Mouse (Mus musculus) CD4-positive naive resting alpha-beta T cell, adult 57 days (primary cell): ENCODE data around the gene Mrpl58. TPM values are rescaled to one million over a fixed set of nuclear protein-coding genes. Genes with fewer than 3 reads are reported as not detected.

Source experiments
- total RNA-seq: library from RNA; stranded (reverse); gene quantifications from one replicate; pipeline ENCODE4 v1.2.4, GENCODE M21; 2023

Gene Mrpl58
- 120 TPM for total RNA-seq

DNA sequence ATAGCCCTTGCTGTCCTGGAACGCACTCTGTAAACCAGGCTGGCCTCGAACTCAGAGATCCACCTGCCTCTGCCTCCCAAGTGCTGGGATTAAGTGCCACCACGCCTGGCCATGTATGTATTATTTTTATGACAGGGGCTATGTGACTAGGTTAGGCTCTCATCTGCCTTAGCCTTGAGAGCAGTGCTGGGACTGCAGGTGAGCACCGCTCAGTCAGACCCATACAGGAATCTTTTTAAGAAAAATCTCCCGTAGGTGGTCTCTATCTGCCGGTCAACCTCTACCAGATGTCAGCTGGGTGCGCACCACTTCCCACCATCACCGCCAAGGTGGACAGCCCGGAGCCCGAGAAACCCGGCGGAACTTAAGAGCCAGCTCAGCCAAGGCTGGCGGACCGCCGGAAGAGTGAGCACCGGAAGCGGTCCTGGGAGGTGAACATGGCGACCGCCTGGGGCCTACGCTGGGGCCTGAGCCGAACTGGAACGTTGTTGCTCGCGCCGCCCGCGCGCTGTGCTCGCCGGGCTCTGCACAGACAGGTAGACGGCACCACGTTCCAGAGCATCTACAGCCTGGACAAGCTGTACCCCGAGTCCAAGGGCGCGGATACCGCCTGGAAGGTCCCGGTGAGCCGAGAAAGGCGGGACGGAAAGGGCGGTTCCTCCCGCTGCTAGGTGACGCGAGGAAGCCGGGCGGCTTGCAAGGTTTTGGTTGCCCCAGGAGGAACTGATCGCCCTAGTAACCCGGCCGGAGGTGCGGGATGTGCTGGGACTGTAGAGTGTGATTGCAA is at the start of gene Mrpl58:
TSS of gene Mrpl58 (plus strand) at position 415 of the 787 bp plus-strand sequence.

DNA sequence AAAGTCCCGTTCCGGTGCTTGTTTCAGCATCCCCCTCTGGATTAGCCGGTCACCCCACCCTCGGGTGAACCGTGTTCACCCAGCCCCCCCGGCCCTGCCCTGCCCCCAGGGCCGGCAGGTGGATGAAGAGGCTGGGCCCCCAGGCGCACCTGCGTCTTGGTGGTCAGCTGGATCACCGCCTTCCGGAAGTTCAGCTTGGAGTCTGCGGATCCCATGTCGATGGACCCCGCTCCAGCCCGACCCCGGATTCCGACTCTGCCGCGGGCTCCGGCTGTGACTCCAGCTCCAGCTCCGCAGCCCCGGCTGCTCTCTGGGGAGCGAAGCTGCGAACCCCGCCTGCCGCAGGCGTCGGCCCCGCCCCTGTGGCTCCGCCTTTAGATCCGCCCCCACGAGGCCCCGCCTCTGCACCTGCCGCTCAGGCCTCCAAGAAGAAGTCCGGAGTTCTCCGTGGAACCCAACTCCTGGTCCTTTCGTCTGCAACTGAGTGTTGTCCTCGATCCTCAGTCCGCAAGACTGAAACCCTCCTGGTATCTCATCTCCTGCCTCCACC is 36.1 kb upstream of the Mrpl58 start, which contains the start of gene Hid1:
TSS of gene Hid1 (minus strand) at position 362 of the 550 bp plus-strand sequence.

DNA sequence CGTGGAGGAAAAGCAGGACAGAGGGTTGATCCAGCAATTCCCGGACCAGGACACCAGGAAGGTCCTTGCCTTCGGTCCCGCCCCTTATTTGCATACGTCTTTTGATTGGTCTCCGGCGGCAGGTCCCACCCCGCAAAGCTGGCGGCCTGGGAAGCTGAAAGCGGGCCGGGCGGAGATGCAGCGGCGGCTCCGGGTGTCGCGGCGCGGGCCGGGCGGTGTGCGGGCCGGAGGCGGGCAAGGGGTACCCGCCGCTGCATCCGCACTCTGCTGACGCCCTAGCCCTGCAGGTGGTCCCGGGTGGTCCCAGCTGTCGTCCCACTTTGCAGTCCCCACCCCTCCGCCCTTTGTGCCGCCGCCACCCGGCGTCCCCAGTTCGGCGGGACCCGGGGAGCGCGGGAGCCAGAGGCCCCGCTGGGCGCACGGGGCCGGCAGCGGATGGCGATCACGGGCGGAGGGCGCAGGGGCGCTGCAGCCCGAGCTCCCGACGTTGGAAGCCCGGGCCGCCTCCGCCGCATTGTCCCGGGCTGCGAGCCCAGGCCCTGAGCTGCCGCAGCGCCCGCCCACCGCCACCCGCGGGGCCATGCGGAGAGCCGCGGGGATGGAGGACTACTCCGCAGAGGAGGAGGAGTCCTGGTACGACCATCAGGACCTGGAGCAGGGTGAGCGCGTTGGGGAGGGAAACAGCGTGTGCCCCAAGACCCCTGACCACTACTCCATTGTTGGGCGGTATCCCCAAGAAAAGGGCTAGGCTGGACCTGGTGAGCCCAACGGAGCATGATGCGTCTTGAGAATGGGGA is 21.6 kb upstream of the Mrpl58 start, which contains the start of gene Cdr2l:
TSS of gene Cdr2l (plus strand) at position 174 of the 797 bp plus-strand sequence.

DNA sequence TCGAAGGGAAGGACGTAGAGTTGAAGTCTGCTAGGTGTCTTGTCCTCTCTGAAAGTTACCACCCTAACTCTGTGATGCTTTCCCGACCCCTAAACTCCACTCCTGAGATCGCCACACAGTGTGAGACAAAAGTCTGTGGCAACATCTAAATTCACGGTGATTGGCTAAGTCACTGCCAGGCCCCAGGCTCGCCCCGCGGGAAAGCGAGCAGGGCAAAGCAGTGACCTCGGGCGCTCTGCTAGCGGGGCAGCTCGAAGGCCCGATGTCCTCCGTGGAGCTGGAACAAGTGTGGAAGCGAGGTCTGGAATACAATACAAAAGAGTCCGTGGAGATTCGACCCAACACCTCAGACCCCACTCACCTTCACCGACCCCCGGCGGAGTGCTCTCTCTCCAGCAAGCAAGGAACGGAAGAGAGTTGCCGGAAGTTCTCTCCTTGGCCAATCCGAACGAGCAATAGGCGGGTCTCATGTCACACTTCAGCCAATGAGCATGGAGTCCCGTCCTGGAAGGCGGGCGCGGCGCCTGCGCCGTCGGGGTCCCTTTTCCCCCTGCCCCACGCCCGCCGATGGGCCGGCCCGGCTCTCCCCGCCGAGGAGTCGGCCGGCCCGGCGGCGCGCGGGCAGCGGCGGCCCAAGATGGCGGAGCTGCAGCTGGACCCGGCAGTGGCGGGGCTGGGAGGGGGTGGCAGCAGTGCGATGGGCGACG is 16.1 kb downstream of the Mrpl58 start, which contains the start of the genes Atp5h and Kctd2:
TSS of gene Atp5h (minus strand) at position 432 of the 707 bp plus-strand sequence.
TSS of gene Kctd2 (plus strand) at position 598 of the 707 bp plus-strand sequence.

DNA sequence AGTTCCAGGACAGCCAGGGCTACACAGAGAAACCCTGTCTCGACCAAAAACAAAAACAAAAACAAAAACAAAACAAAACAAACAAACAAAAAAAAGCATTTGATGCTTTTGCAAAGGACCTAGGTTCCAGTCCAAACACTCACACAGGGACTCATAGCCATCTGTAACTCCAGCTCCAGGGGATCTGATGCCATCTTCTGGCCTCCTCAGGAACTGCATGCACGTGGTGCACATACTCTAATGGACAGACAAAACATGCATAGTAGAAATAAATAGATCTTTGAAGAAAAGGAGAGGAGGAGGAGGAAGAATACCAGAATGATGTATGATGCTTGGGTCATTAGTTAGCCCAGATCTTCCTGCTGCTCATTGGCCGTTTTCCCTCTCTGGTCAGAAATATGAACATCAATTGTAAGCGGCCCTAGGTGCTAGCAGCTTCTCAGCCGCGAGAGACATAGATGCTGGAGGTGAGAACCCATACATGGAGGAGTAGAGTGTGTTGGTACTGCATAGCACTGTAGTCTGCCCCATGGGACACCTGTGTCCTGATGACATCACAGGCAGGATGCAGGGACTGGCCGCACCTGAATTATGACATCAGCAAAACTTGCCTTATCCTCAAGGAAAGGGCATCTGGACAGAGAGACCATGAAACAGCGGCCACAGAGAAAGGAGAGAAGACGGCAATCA is 36.5 kb downstream of the Mrpl58 start, which contains the start of gene Trim80:
TSS of gene Trim80 (plus strand) at position 640 of the 690 bp plus-strand sequence.

Other genes starting within 250 kb of the Mrpl58 start
- gene Slc9a3r1, start 240.4 kb upstream of the Mrpl58 start, total RNA-seq, result 202 TPM
- 11.1 TPM for gene Tmem104, start 216.3 kb upstream of the Mrpl58 start, total RNA-seq
- 7.2 TPM for gene Nat9, start 215.9 kb upstream of the Mrpl58 start, total RNA-seq
- gene Grin2c, start 136.5 kb upstream of the Mrpl58 start, total RNA-seq, result 0.21 TPM
- 22.9 TPM for gene Fdxr, start 126.7 kb upstream of the Mrpl58 start, total RNA-seq
- gene Fads6, start 106.1 kb upstream of the Mrpl58 start, total RNA-seq, result 2.3 TPM
- not detected for gene Otop2, start 96.6 kb upstream of the Mrpl58 start, total RNA-seq
- gene Ush1g, start 81.7 kb upstream of the Mrpl58 start, total RNA-seq, result not detected
- not detected for gene Otop3, start 69.0 kb upstream of the Mrpl58 start, total RNA-seq
- gene Hid1, start 36.0 kb upstream of the Mrpl58 start, total RNA-seq, result 33.8 TPM
- gene Cdr2l, start 21.8 kb upstream of the Mrpl58 start, total RNA-seq, result 1.2 TPM
- gene Atp5h, start 16.2 kb downstream of the Mrpl58 start, total RNA-seq, result 235 TPM
- gene Kctd2, start 16.4 kb downstream of the Mrpl58 start, total RNA-seq, result 51.3 TPM
- 0.30 TPM for gene Trim80, start 36.8 kb downstream of the Mrpl58 start, total RNA-seq
- gene Slc16a5, start 58.7 kb downstream of the Mrpl58 start, total RNA-seq, result 20.0 TPM
- 29.3 TPM for gene Armc7, start 71.9 kb downstream of the Mrpl58 start, total RNA-seq
- 114 TPM for gene Nt5c, start 88.1 kb downstream of the Mrpl58 start, total RNA-seq
- 166 TPM for gene Jpt1, start 110.6 kb downstream of the Mrpl58 start, total RNA-seq
- 212 TPM for gene Sumo2, start 132.5 kb downstream of the Mrpl58 start, total RNA-seq
- gene Nup85, start 160.7 kb downstream of the Mrpl58 start, total RNA-seq, result 61.5 TPM
- gene Mrps7, start 200.2 kb downstream of the Mrpl58 start, total RNA-seq, result 23.9 TPM
- gene Gga3, start 200.3 kb downstream of the Mrpl58 start, total RNA-seq, result 117 TPM
- 79.5 TPM for gene Mif4gd, start 209.2 kb downstream of the Mrpl58 start, total RNA-seq
- 49.7 TPM for gene Slc25a19, start 224.5 kb downstream of the Mrpl58 start, total RNA-seq